Mouse (Mus musculus): Measurements from ENCODE around the gene Zfp446.

GRCm38 (mm10) chr7:13031983-13032382 is 54.3 kb downstream of the Zfp446 start:
- no peak for TF ChIP-seq CTCF (IDR thresholded peaks at IDR 0.05; ENCODE audit: borderline replicate concordance, insufficient read depth, low read depth, low read length)
- no peak for TF ChIP-seq POLR2A (IDR thresholded peaks at IDR 0.05; ENCODE audit: borderline replicate concordance, insufficient read depth, low read length)
